Mouse (Mus musculus): Measurements from ENCODE around the gene Gm21954. TPM values are rescaled to one million over a fixed set of nuclear protein-coding genes. Genes with fewer than 3 reads are reported as not detected.

The Gm21954 gene
- polyA plus RNA-seq, 1 experiment: not detected

GRCm38 (mm10) chr3:55415527-55415950, 56.5 kb downstream of the Gm21954 start:
- TF ChIP-seq POLR2A (IDR thresholded peaks at IDR 0.05; ENCODE audit: borderline replicate concordance, extremely low read depth, insufficient read depth, insufficient read length, poor library complexity, severe bottlenecking) (no peak), CTCF (IDR thresholded peaks at IDR 0.05; ENCODE audit: borderline replicate concordance, extremely low read depth, insufficient read depth, insufficient read length) (no peak)

More at GRCm38 (mm10) chr3:55415527-55415950, 56.5 kb downstream of the Gm21954 start:
- peak; percentile 90 for DNase-seq (ENCODE audit: low read depth)

Other genes starting within 250 kb of the Gm21954 start
- 114 and 175 TPM in 2 replicates for gene Dclk1, start 229.8 kb downstream of the Gm21954 start, polyA plus RNA-seq (2012; rRNA removed)

All from brain, embryonic 14.5 days (tissue).